Mouse (Mus musculus) heart, postnatal 0 days (tissue): ENCODE data around the gene Myh10.

Experiments
- CTCF ChIP-seq: IDR thresholded peaks from 2 replicates; pipeline ENCODE4 v1.5.1; 2016; ENCODE audit warnings: antibody characterized with exemption, control low read depth, low read depth
- EP300 ChIP-seq: IDR thresholded peaks from 2 replicates; pipeline ENCODE4 v1.6.1; 2016; ENCODE audit warnings: antibody characterized with exemption, low read depth

- TF ChIP-seq CTCF (no peak), EP300 (no peak)
These were observed 40.7 kb downstream of the Myh10 start for GRCm38 (mm10) chr11:68732066-68732465.
